Mouse (Mus musculus) CD4-positive, CD25-positive, alpha-beta regulatory T cell, adult 9 weeks (primary cell): ENCODE results near the gene Gpr173. TPM values are rescaled to one million over a fixed set of nuclear protein-coding genes. Genes with fewer than 3 reads are reported as not detected.

ENCODE experiments used
- polyA plus RNA-seq: library from polyadenylated mRNA; unstranded; fragments of 100-300 nt; shearing (Covaris generic); gene quantifications from one replicate; pipeline ENCODE4 v1.2.1, GENCODE M21; 2017

Gene Gpr173
- polyA plus RNA-seq: not detected

GRCm38 (mm10) chrX:152368397-152369273, at the start of gene Gpr173:
Gene Gpr173, minus strand, starts transcription at chrX:152368704.

GRCm38 (mm10) chrX:152342358-152342901, 26.1 kb downstream of the Gpr173 start, which contains the start of gene Tspyl2:
Gene Tspyl2, minus strand, starts transcription at chrX:152342425.

GRCm38 (mm10) chrX:152326996-152327688, 41.4 kb downstream of the Gpr173 start, which contains the start of gene Kantr:
Gene Kantr, minus strand, starts transcription at chrX:152327495.

Other genes with a start within 250 kb of the Gpr173 start
- not detected for gene Iqsec2, start 224.4 kb downstream of the Gpr173 start, polyA plus RNA-seq
- gene Kdm5c, start 135.7 kb downstream of the Gpr173 start, polyA plus RNA-seq: 52.8 TPM
- gene Kantr, start 41.2 kb downstream of the Gpr173 start, polyA plus RNA-seq: 31.3 TPM
- 29.3 TPM for gene Tspyl2, start 26.3 kb downstream of the Gpr173 start, polyA plus RNA-seq
- gene Cldn34a, start 194.6 kb upstream of the Gpr173 start, polyA plus RNA-seq: not detected